Mouse (Mus musculus): ENCODE measurements around the gene Setd7.

GRCm38 (mm10) chr3:51600728-51601127 lies 40.0 kb upstream of the Setd7 start:
- TF ChIP-seq CTCF (conservative IDR thresholded peaks at IDR 0.05; ENCODE audit: insufficient read depth, insufficient read length, low read depth, low read length) (no peak), POLR2A (IDR thresholded peaks at IDR 0.05; ENCODE audit: low read depth, low read length) (no peak)

Data from kidney, adult 2 months (tissue).